Mouse (Mus musculus) megakaryocyte, adult 5-6 weeks (primary cell): ENCODE data around the gene Smyd1. TPM values are rescaled to one million over a fixed set of nuclear protein-coding genes. Genes with fewer than 3 reads are reported as not detected.

Experiments used
- ATAC-seq: 2 replicates; pipeline ENCODE4 v1.8.0; 2016; ENCODE audit warnings: mild to moderate bottlenecking, inconsistent platforms; ENCODE audit not compliant: poor library complexity, severe bottlenecking
- total RNA-seq, 2 experiments: library from RNA; stranded (forward) in 1 of 2; stranded (reverse) in 1 of 2; fragments of 153-499, 151-499 nt in 1 of 2; fragments of 221-1000, 200-1000 nt in 1 of 2; gene quantifications; 2 replicates each; pipeline versions ENCODE4 v1.2.3 to v1.2.4; 2015 to 2017

The Smyd1 gene
- total RNA-seq, 2 experiments from 2014 or later, result not detected

DNA sequence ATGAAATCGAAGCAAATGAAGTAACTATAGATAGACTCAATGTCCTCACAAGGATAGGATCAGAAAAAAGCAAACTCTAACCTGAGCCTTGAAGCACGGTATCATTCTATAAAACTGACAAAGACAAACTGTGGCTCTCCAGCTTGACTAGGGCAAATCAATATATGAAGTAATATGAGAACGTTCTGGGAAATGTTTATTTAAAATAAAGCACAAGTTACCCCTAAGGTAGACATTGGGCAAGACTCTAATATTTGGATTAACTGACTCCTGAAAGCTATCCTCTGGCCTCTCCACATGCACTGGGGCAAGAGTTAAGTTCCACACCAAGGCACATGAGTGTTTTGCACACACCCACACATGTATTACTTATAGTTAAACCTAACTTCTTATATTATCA is 61.0 kb downstream of the Smyd1 start:
- no peak for ATAC-seq

DNA sequence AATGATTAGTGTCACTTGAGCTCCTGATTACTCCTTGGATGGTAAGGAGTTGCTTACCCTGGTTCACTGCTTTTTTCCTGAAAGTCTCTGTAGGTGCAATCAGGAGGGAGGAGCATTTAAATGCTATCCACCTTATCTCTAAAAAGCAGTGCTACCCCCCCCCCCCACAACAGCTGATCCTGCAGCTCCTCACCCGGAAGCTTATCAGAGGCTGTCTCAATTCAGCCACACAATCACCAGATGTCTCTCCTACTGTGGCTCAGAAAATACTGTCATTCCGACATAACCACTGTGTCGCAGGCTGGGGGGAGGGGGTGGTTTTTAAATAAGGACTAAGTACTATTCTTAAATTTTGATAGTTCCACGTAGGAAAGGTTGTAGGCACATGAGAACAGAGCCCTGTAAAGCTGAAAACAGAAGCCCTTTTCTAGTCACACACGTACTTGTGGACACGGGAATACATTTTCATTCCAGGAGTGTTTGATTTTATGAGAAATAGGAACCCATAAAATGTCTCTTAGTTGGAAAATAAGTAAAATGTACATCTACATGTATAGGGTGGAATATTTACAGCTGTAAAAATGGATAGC is 61.9 kb downstream of the Smyd1 start:
- ATAC-seq, result no peak

DNA sequence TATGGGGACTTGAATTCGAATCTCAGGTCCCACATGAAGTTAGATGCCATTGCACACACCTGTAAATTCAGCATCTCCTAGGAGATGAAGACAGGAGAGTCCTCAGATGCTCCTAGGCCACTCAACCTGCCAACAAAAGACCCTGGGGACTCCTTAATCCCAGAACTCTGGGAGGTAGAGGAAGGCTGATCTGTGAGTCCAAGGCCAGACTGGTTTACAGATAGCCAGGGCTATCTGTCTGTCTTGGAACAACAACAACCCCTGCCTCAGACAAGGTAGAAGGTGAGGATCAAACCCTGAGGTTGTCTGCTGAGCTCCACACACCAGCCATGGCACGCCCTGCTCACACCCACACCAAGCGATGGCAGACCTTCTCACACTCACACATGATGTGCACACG is 62.9 kb downstream of the Smyd1 start:
- ATAC-seq, result no peak

DNA sequence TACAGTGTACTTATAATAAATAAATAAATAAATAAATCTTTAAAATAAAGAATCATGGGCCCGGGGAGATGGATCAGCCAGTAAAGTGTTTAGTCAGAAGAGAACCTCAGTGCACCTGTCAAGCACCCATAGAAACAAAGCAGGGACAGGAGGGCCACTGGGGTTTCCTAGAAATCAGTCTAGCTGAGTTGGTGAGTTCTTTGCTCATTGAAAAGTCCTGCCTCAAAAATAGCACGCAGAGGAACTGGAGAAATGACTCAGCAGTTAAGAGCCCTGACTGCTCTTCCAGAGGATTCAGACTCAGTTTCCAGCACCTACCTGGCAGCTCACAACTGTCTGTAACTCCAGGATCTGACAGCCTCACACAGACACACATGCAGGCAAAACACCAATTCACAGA is 63.5 kb downstream of the Smyd1 start:
- ATAC-seq, result no peak

DNA sequence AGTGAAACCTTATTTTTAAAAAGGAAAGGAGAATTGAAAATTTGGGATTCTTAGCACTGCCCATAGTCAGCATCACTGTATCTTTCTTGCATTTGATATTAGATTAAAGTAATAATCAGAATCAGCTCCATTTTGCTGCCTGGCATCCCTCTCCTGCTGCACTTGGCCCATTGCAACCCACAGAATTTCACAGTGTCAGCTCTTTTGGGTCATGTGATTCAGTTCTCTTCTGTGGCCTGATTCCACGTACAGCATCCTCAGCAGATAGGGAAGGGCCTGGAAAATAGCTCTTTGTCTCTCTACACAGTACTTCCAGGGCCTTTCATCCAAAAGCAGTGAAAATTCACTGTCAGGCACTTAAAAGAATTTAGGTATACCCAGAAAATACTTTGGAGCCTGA is 64.7 kb downstream of the Smyd1 start:
- no peak for ATAC-seq

DNA sequence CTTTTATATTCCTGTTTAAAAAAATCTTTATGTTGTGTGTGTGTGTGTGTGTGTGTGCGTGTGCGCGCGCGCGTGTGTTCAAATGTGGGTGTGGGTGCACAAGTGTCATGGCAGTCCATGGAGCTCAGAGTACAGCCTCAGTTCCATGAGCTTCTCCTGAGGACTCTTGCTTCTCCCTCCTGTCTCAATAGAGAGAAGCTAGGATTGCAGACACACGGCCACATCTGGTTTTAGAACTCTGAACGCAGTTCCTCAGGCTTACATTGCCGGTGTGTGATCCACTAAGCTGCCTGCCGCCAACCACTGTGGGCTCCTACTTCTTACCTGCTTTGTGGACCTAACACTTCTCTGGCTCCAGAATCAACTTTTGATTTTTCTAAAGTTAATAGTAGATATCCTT is 65.9 kb downstream of the Smyd1 start:
- no peak for ATAC-seq

DNA sequence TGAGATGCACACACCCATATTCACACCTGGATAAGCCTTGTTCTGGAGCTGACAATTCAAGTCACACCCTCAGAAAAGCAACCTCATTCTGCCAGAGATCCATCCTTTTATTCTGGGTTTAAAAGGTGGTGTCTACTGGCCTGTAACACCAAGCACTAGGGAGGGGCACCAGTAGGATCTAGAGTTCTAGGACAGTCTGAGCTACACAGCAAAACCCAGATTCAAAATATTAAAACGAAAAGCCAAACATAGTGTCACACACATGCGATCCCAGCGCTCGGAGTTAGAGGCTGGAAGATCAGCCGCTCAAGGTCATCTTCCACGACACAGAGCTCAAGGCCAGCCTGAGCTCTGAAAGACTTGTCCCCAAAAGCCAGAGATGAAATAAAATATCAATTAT is 67.6 kb downstream of the Smyd1 start:
- ATAC-seq, result no peak

DNA sequence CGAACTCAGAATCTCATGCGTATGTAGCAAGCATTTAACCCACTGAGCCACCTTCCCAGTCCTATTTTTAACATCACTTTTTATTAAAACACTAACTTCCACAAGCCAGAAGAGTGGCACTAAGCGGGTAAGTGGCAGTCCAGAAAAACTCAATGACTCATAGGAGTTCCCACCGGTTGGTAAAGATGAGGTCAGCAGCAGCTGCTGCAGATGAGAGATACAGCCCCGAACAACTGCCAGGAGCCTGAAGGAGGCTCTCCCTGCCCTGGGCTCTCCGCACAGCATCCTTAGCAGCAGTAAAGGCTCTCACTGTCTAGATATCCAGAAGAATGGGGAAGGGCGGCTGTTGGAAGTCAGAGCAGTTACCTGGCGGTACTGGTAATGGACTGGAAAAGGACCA is 71.1 kb downstream of the Smyd1 start:
- no peak for ATAC-seq

DNA sequence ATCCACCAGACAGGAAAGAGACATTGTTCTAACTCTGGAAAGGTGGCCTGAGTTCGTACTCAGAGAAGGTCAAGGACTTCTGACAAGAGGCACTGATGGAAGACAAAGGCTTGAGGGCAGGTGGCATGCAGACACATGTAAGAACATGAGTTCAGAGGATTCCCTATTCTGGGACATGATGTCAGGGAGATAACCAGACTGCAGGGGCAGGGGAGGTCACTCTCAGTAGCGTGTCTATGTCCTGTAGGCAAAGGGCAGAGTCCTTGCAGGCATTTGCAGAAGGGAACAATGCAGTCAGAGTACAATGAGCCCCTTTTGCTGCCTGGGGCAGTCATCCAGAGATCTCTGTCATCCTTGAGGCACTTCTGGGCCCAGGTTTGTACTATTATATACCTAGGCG is 72.4 kb downstream of the Smyd1 start:
- ATAC-seq, result no peak

DNA sequence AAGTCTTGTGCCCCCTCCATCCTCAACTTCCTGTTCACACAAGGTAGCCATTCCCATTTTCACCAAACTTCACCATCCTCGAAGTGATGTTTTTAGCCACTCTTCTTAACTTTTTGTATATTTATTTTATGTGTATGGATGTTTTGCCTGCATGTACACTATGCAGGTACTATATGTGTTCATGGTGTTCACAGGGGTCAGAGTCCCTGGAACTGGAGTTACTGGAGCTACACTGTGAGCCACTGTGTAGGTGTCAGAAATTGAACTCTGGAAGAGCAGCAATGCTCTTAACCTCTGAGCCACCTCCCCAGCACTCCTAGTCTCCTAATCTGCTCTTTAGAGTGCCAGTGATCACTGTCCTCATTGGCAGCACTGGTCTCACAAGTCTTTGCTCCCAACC is 73.6 kb downstream of the Smyd1 start:
- ATAC-seq, result no peak

DNA sequence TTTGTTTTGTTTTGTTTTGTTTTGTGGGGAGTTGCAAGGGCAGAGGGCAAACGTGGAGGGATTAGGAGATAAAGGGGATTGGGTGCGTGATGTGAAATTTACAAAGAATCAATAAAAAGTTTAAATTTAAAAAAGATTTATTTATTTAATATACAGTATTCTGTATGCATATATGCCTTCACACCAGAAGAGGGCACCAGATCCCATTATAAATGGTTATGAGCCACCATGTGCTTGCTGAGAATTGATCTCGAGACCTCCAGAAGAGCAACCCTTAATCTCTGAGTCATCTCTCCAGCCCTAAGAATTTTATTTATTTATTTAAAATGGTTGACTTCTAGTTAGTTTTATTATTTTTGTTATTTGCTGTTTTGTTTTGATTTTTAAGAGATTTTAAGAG is 78.8 kb downstream of the Smyd1 start:
- no peak for ATAC-seq

DNA sequence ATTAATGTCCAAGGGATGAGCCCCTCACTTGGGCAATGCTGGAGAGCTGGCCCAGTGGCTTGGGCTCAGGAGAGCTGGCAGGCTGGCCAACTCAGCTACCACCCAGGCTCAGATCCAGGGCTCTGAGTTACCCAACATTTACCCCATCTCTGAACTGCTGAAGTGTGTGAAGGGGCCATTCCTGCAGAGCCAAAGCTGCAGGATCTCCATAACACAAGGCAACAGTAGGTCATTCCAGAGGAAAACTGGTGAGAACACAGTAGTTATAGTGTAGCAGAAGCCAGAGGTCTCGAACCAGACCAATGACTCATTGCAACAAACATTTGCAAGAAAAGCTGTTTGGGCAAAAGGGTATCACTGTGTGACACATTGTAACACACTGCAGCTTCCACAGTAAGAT is 79.2 kb downstream of the Smyd1 start:
- no peak for ATAC-seq

DNA sequence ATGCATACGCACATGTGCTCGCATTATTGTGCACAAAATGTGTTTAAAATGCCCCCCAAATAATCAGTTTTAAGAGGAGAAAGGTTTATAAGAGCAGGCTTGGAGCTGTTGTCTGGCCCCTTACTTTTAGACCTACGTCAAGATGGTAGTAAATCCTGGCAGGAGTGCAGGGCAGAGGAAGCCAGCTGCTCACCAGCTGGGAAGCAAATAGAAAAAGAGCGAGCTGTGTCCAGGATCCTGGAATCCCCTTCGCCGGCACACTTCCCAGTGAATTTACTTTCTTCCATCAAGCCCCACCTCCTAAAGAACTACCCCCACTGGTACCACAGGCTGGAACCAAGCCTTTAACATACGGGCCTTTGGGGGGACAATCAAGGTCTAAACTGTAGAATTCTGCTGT is 81.2 kb downstream of the Smyd1 start:
- no peak for ATAC-seq

DNA sequence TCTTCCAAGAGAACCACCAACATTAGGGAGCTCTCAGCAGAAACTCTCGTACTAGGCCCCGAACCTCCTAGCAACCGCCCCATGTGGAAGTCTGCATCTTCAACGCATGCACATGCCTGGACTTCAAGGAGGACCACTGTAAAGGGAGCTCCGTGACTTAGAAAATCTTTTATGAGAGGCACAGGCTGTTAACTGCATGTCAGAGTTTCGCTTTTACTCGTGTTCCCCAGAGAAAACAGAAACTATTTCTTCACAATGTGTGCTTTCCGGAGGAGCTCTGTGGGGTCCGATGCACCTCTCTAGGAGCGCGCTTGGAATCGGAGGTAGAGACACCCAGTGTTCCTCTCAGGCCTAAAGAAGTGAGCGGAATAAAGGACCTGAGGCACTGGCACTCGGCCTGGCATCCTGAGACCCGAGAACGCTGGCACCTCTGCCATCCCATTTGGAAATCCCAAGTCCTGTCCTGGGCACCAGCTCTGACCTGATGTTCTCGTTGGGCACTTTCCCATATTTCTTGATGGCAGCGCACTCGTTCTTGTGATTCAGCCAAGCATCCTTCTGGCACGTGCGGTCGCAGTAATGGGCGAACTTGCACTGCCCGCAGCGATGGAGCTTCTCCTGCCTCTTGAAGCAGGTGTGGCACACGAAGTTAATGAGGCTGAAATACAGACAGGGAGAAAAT is 82.8 kb downstream of the Smyd1 start:
- ATAC-seq, result no peak

DNA sequence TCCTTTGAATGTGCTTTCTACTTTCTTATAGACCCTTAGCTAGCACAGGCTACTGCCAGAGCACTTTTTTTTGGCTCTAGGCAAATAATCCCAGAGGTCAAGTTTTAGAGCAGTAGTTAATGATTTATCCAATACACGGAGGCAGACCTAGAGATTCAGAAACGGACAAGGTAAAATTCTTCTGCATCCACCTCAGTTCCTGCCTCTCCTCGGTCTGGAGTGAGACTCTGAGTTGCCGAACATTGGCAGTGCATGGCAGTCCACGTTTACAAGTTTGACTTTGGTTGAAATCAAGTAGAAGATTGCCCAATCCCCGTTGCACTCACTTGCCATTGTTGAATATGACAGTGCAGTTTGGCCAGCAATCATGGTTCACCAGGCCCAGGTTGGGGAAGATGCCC is 85.0 kb downstream of the Smyd1 start:
- ATAC-seq, result no peak

DNA sequence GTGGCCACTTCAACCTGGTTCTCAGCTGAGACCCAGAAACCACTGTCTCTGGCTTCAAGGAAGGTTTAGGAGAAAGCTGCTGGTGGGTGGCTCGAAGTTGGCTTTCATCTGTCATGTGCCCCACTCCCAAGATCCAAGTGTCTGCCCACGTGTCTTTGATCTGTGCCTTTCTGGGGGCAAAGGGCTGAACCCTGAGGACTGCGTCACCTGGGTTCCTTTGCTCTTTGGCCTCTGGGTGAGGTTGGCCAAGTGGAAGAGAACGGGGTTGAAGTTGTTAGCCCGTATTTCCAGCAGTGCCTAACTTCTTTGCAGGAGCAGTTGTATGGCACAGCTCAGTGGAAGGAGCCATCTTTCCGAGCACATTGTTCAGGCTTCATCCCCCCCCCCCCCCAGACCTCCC is 85.5 kb downstream of the Smyd1 start:
- ATAC-seq, result no peak

DNA sequence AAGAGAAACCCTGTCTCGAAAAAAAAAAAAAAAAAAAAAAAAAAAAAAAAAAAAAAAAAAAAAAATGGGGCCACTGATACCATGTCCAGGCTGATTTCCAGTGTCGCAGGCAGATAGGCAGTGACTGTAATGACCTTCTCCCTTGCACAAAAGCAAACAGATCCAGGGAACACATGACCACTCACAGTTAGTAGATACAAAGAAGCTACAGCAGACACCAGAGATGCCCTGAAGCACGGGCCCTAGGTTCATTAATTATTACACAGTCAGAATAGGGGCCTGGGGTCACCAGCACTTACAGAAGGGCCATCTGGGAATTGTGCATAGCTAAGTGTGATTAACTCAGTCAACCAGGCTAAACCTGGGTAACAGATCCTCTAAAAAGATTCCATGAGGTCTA is 86.1 kb downstream of the Smyd1 start:
- no peak for ATAC-seq

DNA sequence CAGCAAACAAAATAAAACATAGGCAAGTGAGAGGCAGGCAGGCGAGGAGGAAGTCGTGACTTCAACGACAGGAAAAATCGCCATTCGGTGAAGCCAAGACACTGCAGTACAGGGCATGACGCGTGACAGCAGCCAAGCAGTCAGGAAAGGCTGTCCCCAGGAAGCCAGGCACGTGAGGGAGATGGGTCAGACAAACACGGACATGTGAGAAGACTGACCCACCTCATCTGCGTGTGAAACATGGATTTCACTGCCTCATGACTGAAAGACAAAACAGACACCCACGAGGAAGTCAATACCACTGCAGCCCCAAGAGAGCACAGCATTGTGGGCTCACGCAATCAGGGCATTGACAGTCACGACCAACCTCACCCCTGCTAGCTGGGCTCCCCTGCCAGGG is 86.9 kb downstream of the Smyd1 start:
- ATAC-seq, result no peak

DNA sequence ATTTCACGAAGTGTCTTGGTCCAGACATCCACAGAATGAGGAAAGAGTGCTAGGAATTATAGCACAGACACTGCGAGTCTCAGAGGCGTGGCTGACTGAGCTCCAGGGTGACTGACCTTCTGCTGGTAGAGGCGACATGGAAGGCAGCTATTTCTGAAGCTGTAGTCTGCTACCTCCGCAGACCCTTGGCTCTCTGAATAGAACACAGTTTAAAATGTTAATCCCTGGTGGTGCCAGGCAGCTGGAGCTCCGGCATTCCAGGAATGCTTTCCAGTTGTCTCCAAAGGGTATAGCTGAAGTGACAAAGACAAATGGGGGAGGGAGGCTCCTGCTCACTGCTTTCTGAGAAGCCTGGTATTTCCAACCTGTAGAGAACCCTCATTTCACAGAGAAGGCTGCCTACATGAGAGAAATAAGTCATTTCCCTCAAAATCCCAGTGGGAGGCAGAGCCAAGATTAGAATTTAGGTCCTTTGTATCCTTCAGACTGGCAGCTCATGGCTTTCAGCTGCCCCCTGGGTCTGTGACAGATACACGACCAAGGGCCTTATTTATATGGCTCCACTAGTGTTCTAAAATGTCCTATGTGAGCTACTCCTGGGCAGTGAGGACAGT is 94.8 kb downstream of the Smyd1 start:
- ATAC-seq, result no peak

DNA sequence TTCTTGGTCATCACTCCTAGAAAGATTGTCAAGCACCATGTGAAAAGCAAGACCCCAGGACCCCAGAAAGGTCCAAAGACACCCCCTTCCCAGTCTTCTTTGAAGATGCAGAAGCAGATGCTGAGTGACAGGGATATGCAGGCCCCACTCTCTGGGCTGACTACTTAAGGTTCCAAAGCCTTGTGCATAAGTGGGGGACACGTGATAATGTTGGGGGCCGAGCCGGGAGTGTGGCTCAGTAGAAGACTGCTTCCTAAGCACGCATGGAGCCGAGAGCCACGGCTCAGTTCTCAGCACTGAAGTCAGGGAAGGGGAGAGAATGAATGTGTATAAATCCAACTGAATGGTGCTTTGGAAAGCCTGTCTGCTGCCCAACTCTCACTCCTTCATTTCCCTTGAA is 95.5 kb downstream of the Smyd1 start:
- no peak for ATAC-seq

DNA sequence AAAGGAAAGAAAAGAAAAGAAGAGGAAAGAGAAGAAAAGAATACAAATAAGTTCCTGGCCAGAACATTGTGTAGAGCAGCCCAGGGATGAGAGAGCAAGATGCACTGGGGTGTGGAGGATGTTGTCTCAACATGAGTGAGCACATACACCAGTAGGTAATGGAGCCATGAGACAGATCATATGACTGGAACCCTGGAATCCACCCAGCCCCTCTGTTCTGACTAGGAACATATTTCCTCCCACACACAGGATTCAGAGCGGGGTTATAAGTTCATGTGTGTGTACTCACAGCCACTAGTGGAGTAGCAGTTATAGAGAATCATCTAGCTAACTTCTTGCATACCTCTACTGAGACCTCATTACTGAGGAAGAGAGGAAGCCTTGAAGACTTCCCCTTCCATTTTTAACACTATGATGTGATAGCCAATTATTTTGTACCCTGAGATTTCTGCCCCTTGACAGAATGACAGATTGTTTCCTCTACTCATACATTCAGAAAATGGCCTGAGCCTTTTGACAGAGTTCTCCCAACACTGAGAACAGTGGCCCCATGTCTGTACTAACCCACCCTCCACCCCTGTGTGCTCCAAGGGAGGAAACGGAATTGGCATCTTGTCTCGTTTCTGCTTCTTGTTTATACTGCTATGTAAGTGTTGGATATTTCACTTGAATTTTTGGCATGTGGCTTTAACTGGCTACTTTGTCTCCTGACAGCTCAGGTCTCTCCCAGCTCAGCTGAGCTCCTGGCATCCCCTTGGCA is 97.7 kb downstream of the Smyd1 start:
- no peak for ATAC-seq

DNA sequence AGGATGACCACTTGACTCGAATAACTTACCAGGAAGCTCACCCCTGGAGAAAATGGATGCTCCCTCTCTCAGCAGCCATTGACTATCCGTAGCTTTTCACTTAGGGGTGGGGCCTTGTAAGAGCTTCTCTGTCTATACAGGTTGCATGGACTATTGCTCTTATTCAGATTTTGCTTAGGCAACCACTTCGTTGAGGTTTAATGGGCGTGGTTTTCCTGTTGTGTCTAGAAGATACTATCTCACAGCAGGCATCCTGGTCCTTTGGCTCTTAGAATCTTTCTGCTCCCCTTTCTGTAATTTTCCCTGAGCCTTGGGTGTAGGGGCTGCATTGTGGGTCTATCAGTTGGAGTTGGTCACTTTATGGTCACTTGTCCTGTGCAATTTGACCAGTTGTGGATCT is 100.5 kb downstream of the Smyd1 start:
- no peak for ATAC-seq
